Mouse (Mus musculus) cortical plate, adult 2 months (tissue): ENCODE measurements at regions not wholly inside any gene's neighbourhood (a gene's known extent, or its start where the extent isn't known, plus 50 kb on each side); places are given as distances from the start of the nearest gene placed in this dataset.

ENCODE experiments used
- CTCF ChIP-seq: fragments of 200-500 bp; IDR thresholded peaks from 2 replicates; pipeline ENCODE4 v1.5.1; 2011; ENCODE audit warnings: mild to moderate bottlenecking, control low read depth, low read length; ENCODE audit not compliant: insufficient read depth; ENCODE audit errors: extremely low read depth
- POLR2A ChIP-seq: fragments of 200-500 bp; IDR thresholded peaks from 2 replicates; pipeline ENCODE4 v1.6.1; 2011; ENCODE audit warnings: mild to moderate bottlenecking, low read length, control low read depth; ENCODE audit not compliant: insufficient read depth; ENCODE audit errors: extremely low read depth

DNA sequence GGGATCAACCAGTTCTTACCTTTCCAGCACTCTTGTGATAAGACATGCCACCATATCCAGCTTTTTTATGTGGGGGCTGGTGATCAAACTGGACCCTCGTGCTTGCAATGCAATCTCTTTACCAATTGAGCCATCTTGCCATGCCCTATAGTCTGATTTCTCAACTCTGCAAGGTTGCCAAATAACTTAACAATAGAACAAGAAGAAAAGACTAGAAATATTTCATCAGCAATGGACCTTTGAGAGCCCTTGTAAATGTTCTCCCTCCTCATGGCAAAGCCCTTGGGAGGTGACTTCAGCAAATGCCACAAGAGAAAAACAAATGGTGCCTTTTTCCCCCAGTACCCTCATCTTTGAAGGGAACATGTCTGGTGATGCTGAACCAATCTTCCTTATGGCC, 258.7 kb upstream of the Ppargc1a start:
- TF ChIP-seq CTCF: no peak
- TF ChIP-seq POLR2A: no peak
